Mouse (Mus musculus) thymus, adult 2 months (tissue): Measurements from ENCODE around the gene Gm38392. TPM values are rescaled to one million over a fixed set of nuclear protein-coding genes. Genes with fewer than 3 reads are reported as not detected.

Experiments
- DNase-seq: peaks from one replicate; pipeline ENCODE4 v3.0.0; 2021
- H3K27ac ChIP-seq: fragments of 200-500 bp; 2 replicates; pipeline ENCODE4 v1.5.1; 2012; ENCODE audit warnings: low read length, control low read depth; ENCODE audit not compliant: control insufficient read depth, insufficient read depth
- H3K27me3 ChIP-seq: fragments of 200-500 bp; 2 replicates; pipeline ENCODE4 v1.6.1; 2012; ENCODE audit warnings: mild to moderate bottlenecking, low read length, moderate library complexity, mixed read lengths; ENCODE audit not compliant: control insufficient read depth, insufficient read depth
- H3K36me3 ChIP-seq: fragments of 200-500 bp; 2 replicates; pipeline ENCODE4 v1.6.1; 2012; ENCODE audit warnings: mild to moderate bottlenecking, low read length, moderate library complexity; ENCODE audit not compliant: control insufficient read depth, insufficient read depth
- H3K4me1 ChIP-seq: fragments of 200-500 bp; replicated peaks from 2 replicates; pipeline ENCODE4 v1.6.1; 2012; ENCODE audit warnings: low read length; ENCODE audit not compliant: control insufficient read depth, insufficient read depth
- H3K4me3 ChIP-seq: fragments of 200-500 bp; 2 replicates; pipeline ENCODE4 v1.5.1; 2012; ENCODE audit warnings: mild to moderate bottlenecking, low read length, control low read depth, moderate library complexity; ENCODE audit not compliant: control insufficient read depth, insufficient read depth
- CTCF ChIP-seq: fragments of 200-500 bp; IDR thresholded peaks from 2 replicates; pipeline ENCODE4 v1.5.1; 2012; ENCODE audit warnings: mild to moderate bottlenecking, control low read depth, low read length, moderate library complexity, borderline replicate concordance; ENCODE audit not compliant: control insufficient read depth, poor library complexity, insufficient read depth; ENCODE audit errors: extremely low read depth
- POLR2A ChIP-seq: fragments of 200-500 bp; IDR thresholded peaks from 2 replicates; pipeline ENCODE4 v1.6.1; 2012; ENCODE audit warnings: mild to moderate bottlenecking, low read length, control low read depth, moderate library complexity; ENCODE audit not compliant: control insufficient read depth, poor library complexity, insufficient read depth; ENCODE audit errors: extremely low read depth
- WGBS: fragments of 180-500 bp; shearing (Covaris S2); methylation state at CpG from one replicate; pipeline ENCODE4 v1.1.7; 2018; 5-methylcytosine and 5-hydroxymethylcytosine counted together
- polyA plus RNA-seq: library from polyadenylated mRNA; depleted of rRNA; stranded (reverse); fragments of >200 nt; gene quantifications from 2 replicates; pipeline ENCODE4 v1.2.3, GENCODE M21; 2012

Gm38392 gene
- polyA plus RNA-seq, 1 experiment, result 0.11 TPM

DNA sequence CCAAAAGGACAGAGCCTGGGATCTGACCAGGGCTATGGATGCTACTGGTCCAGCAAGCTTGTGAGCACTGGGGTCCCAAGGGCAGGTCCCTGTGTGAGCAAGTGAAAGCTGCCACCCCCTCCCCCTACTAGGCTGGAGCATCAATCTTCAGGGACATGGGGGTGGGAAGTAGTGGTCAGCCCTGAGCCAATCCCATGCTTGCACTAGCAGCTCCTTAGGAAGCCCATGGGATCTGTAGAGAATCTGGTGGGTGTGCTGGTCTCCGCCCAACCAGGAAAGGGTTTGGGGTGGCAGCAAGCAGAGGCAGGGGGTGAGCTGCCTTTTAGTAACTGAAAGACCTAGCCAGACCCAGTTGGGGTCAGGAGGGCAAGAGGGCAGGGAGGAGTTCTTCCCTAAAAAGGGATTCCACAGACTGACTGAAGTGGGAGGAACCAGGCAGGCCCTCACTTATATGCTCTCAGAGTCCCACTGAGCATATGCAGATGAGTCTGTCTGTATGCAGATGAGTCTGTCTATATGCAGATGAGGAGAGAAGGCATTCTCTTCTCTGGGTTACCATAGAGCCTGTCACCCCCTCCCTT, 55.9 kb downstream of the Gm38392 start:
- DNase-seq, result no peak
- no peak overlapping the region for H3K4me3 ChIP-seq
- no peak overlapping the region for H3K27ac ChIP-seq
- H3K4me1 ChIP-seq, result no peaks in the 10 kb centered on the region
- TF ChIP-seq POLR2A (no peak), CTCF (no peak)
- WGBS, result 96% methylated on average over 1 of the region's 1 CpGs
- no peaks in the 10 kb centered on the region for H3K36me3 ChIP-seq
- H3K27me3 ChIP-seq, result peaks cover 2% of the 10 kb centered on the region; the same call in 1 of the 2 replicates

DNA sequence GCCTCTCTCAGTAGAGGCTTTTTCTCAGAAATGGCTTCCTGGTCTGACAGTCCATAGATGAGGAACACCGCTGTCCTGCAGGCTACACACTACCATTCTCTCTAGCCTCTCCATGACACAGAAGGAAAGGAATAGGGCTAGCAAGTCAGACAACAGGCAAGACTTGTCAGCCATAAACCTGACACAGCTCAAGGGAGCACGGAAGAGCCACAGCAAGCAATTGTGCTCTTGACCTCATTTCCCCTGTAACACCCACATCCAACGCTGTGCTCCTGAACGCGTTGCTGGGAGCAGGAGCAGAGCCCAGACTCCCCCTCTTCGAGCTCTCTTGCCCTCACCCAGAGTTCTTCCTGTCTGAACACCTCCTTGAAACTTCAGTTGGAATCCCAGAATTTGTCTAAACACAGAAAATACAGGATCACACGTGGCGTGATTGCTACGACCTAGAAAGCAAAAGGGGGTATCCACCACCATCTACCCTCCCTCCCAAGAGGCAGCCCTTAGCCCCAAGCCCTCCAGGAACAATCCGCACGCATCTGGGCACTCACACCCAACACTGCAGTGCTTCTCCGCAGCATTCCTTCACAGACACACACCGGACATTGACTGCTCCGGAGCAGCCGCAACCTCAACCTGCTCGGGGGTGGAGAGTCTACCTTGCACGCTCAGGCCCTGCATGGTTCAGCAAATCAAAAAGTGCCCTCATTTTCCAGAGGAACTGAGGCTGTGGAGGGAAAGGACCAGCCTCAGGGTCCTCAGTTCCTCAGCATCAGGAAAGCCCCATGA, 56.6 kb downstream of the Gm38392 start:
- no peaks in the 10 kb centered on the region for H3K36me3 ChIP-seq
- no peak overlapping the region for H3K27ac ChIP-seq
- no peak for DNase-seq
- H3K27me3 ChIP-seq, result peaks cover 2% of the 10 kb centered on the region; the same call in 1 of the 2 replicates
- TF ChIP-seq CTCF, result no peak
- TF ChIP-seq POLR2A, result no peak
- no peaks in the 10 kb centered on the region for H3K4me1 ChIP-seq
- H3K4me3 ChIP-seq, result no peak overlapping the region
- 49% methylated on average over 17 of the region's 17 CpGs for WGBS

DNA sequence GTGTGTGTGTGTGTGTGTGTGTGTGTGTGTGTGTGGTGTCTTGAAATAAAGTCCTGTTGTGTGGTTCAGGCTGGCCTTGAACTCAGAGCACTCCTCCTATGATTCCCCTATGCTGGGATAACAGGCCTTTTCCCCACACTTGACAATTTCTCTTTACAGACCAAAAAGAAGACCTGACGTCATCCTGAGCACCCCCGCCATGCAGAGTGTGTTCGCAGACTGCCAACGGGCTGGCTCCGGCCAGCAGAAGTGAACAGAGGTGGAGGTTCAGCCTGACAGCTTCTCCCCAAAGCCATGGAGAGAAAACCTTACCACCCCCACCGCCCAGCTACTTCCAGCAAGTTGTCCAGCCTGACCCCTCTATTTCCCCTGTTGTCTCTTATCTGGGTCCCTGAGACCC, 57.5 kb downstream of the Gm38392 start:
- peaks cover 2% of the 10 kb centered on the region; the same call in 1 of the 2 replicates for H3K27me3 ChIP-seq
- no peaks in the 10 kb centered on the region for H3K4me1 ChIP-seq
- no peak overlapping the region for H3K4me3 ChIP-seq
- 87% methylated on average over 6 of the region's 6 CpGs for WGBS
- TF ChIP-seq POLR2A, result no peak
- TF ChIP-seq CTCF, result no peak
- no peak for DNase-seq
- H3K36me3 ChIP-seq, result no peaks in the 10 kb centered on the region
- no peak overlapping the region for H3K27ac ChIP-seq

DNA sequence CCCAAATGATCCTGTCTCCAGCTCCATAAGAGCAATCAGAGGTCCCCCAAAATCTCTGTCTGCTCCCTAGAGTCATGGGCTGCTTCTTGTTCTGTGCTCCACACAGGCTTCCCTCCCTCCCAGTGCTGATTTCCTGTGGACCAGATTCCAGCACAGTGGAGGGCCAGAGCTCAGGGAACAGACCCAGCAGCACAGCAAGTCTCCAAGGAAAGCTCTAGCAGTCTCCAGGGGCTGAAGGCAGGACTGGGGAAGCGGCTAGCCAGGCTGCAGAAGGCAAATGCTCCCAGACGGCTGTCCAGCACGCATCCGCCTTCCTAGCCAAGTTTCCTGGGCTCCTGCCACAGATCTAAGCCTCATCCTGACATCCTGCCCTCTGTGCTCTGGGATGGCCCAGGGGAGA, 58.1 kb downstream of the Gm38392 start:
- no peaks in the 10 kb centered on the region for H3K4me1 ChIP-seq
- WGBS, result 84% methylated on average over 4 of the region's 4 CpGs
- H3K27me3 ChIP-seq, result peaks cover 2% of the 10 kb centered on the region; the same call in 1 of the 2 replicates
- no peaks in the 10 kb centered on the region for H3K36me3 ChIP-seq
- H3K27ac ChIP-seq, result no peak overlapping the region
- no peak overlapping the region for H3K4me3 ChIP-seq
- no peak for TF ChIP-seq CTCF
- TF ChIP-seq POLR2A, result no peak
- no peak for DNase-seq

DNA sequence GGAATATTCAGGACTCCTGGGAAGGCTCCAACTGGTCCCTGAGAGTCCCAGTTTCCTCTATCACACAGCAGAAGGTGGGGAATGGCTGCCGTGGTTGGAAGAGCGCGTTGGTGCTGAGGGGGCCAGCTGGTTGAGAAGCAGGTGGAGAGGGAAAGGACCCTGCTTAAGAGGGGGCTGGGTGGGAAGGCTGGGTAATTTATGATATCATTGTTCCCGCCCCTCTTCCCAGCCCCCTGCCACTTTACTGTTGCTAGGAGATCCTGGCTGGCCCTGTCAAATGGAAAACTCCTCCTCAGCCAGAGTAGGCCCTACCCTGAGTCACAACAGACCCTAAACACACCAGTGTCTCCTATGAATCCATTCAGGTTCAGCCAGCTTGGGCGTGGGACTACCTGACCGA, 59.0 kb downstream of the Gm38392 start:
- peaks cover 2% of the 10 kb centered on the region; the same call in 1 of the 2 replicates for H3K27me3 ChIP-seq
- WGBS, result 74% methylated on average over 6 of the region's 6 CpGs
- H3K27ac ChIP-seq, result no peak overlapping the region
- H3K36me3 ChIP-seq, result no peaks in the 10 kb centered on the region
- no peak for DNase-seq
- TF ChIP-seq POLR2A (no peak), CTCF (no peak)
- no peaks in the 10 kb centered on the region for H3K4me1 ChIP-seq
- H3K4me3 ChIP-seq, result no peak overlapping the region

DNA sequence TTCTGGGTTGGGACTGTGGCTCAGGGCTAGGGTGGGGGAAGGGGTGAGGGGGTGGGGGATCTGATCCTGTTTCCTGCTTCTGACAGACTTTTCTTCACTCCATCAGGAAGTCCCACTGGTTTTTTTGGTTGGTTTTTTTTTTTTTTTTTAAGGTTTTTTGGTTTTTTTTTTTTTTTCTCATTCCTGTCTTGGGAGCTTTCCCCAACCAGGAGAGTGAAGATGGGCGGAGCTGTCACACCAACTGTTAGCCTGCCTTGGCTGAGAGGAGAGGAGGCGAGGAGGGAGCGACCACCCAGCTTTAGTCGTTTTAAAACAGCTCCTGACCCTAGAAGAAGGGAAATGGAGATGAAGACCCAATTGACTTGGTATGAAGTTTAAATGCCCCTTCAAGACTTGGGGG, 59.8 kb downstream of the Gm38392 start:
- peaks cover 2% of the 10 kb centered on the region; the same call in 1 of the 2 replicates for H3K27me3 ChIP-seq

DNA sequence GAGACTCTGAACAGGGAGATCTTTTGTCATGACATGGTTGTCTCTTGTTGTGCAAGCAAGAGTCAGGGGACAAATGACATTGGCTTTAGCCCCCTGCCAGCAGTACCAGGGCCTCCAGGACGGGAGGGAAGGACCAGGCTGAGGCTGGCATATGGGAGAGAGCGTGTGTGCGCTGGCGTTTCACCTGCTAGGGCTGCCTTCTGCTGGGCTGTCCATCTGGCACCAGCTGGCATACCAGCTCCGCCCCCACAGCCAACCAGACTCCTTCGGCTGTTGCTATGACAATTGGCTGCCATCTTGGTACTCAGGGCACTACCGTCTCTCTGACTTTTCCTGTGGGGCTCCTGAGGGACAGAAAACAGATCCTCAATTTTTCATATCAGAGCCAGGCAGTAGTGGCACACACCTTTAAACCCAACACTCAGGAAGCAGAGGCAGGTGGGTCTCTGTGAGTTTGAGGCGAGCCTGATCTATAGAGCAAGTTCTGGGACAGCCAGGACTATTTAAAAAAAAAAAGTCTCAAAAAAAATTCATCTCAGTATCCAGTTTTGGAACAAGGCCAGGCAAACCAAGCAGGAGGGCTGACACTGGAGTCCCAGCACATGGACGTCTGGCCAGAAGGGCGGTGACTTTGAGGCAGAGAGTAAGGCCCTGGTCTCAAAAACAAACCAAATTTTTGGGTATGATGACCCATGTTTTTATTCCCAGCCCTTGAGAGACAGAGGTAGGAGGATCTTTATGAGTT, 60.7 kb downstream of the Gm38392 start:
- Histone ChIP-seq H3K4me1 (no peaks in the 10 kb centered on the region), H3K4me3 (no peak overlapping the region), H3K27me3 (peaks cover 2% of the 10 kb centered on the region; the same call in 1 of the 2 replicates), H3K27ac (no peak overlapping the region), H3K36me3 (no peaks in the 10 kb centered on the region)
- TF ChIP-seq CTCF, result no peak
- TF ChIP-seq POLR2A, result no peak
- WGBS, result 93% methylated on average over 10 of the region's 10 CpGs
- no peak for DNase-seq

More for the DNA sequence above, 59.8 kb downstream of the Gm38392 start:
- no peak for DNase-seq
- H3K4me3 ChIP-seq, result no peak overlapping the region
- H3K4me1 ChIP-seq, result no peaks in the 10 kb centered on the region
- no peaks in the 10 kb centered on the region for H3K36me3 ChIP-seq
- TF ChIP-seq POLR2A, result no peak
- TF ChIP-seq CTCF, result no peak
- no peak overlapping the region for H3K27ac ChIP-seq
- 61% methylated on average over 4 of the region's 4 CpGs for WGBS
